Mouse (Mus musculus) heart, adult 2 months (tissue): ENCODE measurements around the gene Slc35d1. TPM values are rescaled to one million over a fixed set of nuclear protein-coding genes. Genes with fewer than 3 reads are reported as not detected.

Source experiments
- DNase-seq, 2 experiments: peaks; one replicate each; pipeline ENCODE4 v3.0.0; 2021
- H3K27ac ChIP-seq: fragments of 200-600 bp; 2 replicates; pipeline ENCODE4 v1.8.1; 2022
- H3K27me3 ChIP-seq: fragments of 200-500 bp; 2 replicates; pipeline ENCODE4 v1.6.1; 2012; ENCODE audit warnings: mild to moderate bottlenecking, low read length, inconsistent platforms, mixed read lengths; ENCODE audit not compliant: control insufficient read depth, insufficient read depth
- H3K36me3 ChIP-seq: fragments of 200-500 bp; 2 replicates; pipeline ENCODE4 v1.6.1; 2012; ENCODE audit warnings: low read length, inconsistent platforms; ENCODE audit not compliant: control insufficient read depth, insufficient read depth
- H3K4me1 ChIP-seq: fragments of 200-500 bp; 2 replicates; pipeline ENCODE4 v1.6.1; 2011; ENCODE audit warnings: low read length; ENCODE audit not compliant: control insufficient read depth, insufficient read depth
- H3K4me3 ChIP-seq: fragments of 200-600 bp; 2 replicates; pipeline ENCODE4 v1.8.1; 2022
- H3K79me2 ChIP-seq: fragments of 200-500 bp; replicated peaks from 2 replicates; pipeline ENCODE4 v1.6.1; 2012; ENCODE audit warnings: mild to moderate bottlenecking, inconsistent platforms, low read length, moderate library complexity, mixed read lengths; ENCODE audit not compliant: control insufficient read depth, insufficient read depth
- H3K9ac ChIP-seq: fragments of 200-500 bp; 2 replicates; pipeline ENCODE4 v1.6.1; 2012; ENCODE audit warnings: low read depth, mild to moderate bottlenecking, control low read depth, inconsistent platforms, low read length, mixed read lengths
- CTCF ChIP-seq: fragments of 200-600 bp; IDR thresholded peaks from 2 replicates; pipeline ENCODE4 v1.8.1; 2022; ENCODE audit warnings: antibody characterized with exemption, mild to moderate bottlenecking, moderate library complexity
- EP300 ChIP-seq: fragments of 200-500 bp; IDR thresholded peaks from 2 replicates; pipeline ENCODE4 v1.6.1; 2011; ENCODE audit warnings: low read depth, low read length, control low read depth; ENCODE audit not compliant: insufficient read depth
- POLR2A ChIP-seq: fragments of 200-500 bp; IDR thresholded peaks from 2 replicates; pipeline ENCODE4 v1.6.1; 2011; ENCODE audit warnings: mild to moderate bottlenecking, low read depth, low read length, control low read depth; ENCODE audit not compliant: insufficient read depth
- WGBS: fragments of 180-500 bp; shearing (Covaris S2); methylation state at CpG from one replicate; pipeline ENCODE4 v1.1.7; 2018; 5-methylcytosine and 5-hydroxymethylcytosine counted together
- intact Hi-C: fragments of 180-260 bp; cut with DNase I; formaldehyde crosslinking; loops from one replicate; pipeline ENCODE4 v1.15.1; 2025
- polyA plus RNA-seq: library from polyadenylated mRNA; depleted of rRNA; stranded (reverse); fragments of >200 nt; gene quantifications from 2 replicates; pipeline ENCODE4 v1.2.3, GENCODE M21; 2012
- total RNA-seq, 2 experiments: library from RNA; stranded (reverse); gene quantifications; 2 replicates each; pipeline ENCODE4 v1.2.3; 2021

Slc35d1 gene
- total and polyA plus RNA-seq, 3 experiments, result 3.9 to 8.0 (median 7.6) TPM

DNA sequence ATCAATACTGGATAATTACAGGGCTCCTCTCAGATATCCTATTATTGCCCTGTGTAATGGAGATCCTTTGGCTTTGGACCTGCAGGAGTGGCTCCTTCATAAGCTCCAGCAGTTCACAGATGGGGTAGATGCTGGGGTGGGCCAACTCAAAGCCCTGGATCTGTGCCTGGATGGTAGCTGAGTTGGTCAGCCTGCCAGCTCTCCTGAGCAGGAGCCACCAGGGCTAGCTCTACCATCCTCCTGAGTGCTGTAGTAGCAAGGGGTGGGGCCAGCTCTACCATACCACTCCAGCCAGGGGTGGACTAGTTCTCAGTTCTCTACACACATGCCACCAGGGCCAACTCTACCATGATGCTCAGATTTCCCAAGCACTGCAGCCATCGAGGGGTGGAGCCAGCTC is 14.9 kb downstream of the Slc35d1 start:
- Histone ChIP-seq H3K27me3 (no peaks in the 10 kb centered on the region), H3K79me2 (no peaks in the 10 kb centered on the region), H3K4me1 (no peaks in the 10 kb centered on the region), H3K9ac (no peak overlapping the region), H3K36me3 (peaks cover 2% of the 10 kb centered on the region), H3K27ac (no peak overlapping the region), H3K4me3 (no peak overlapping the region)
- DNase-seq, result no peak
- 71% methylated on average over 1 of the region's 1 CpGs for WGBS
- intact Hi-C loops, result no loop called here
- TF ChIP-seq CTCF, result no peak
- TF ChIP-seq EP300, result no peak
- TF ChIP-seq POLR2A, result no peak

DNA sequence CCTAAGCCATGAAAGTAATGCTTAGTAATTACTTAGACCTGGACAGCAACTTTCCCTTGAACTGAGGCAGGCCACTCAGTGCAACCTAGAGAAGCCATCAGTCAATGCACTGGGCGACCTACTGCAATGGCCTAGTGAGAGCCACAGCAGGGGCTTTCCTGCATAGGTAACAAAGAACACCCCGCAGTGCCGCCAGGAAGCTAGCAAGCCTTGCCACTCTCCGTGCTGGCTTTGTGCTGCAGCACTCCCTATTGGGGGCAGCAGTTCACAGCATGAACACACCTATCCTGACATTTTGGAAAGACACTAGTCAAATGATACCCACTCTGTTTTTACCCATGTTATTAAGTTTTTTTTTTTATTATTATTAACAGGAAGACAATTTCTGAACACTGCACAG is 15.9 kb downstream of the Slc35d1 start:
- no peaks in the 10 kb centered on the region; the same call in 1 of the 2 replicates for H3K4me1 ChIP-seq
- H3K36me3 ChIP-seq, result peaks cover 6% of the 10 kb centered on the region
- H3K27ac ChIP-seq, result no peak overlapping the region
- no peaks in the 10 kb centered on the region for H3K79me2 ChIP-seq
- no peak overlapping the region for H3K9ac ChIP-seq
- 76% methylated on average over 4 of the region's 4 CpGs for WGBS
- TF ChIP-seq CTCF (no peak), POLR2A (no peak), EP300 (no peak)
- no peak for DNase-seq
- no peaks in the 10 kb centered on the region for H3K27me3 ChIP-seq
- H3K4me3 ChIP-seq, result no peak overlapping the region
- intact Hi-C loops, result no loop called here

DNA sequence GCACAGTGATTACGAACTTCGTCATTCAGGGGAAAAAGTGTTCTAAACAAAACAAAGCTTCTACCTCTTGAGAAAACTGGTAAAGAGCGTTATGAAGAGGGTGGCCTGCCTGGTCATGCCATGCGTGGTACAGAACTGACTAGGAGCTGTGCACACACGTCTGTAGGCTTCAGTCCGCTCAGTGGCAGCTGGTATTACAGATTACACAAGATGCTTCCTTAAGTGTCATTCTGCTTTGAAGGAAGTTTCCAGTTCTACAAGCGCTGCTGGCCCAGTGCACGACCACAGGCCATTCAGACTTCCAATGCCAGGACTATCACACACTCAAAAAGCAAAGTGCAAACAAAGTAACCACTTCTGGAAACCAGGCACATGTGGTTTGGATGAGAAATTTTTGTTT is 17.6 kb downstream of the Slc35d1 start:
- Histone ChIP-seq H3K9ac (no peak overlapping the region), H3K4me3 (no peak overlapping the region), H3K79me2 (no peaks in the 10 kb centered on the region), H3K4me1 (no peaks in the 10 kb centered on the region; the same call in 1 of the 2 replicates), H3K36me3 (peaks cover 6% of the 10 kb centered on the region), H3K27me3 (no peaks in the 10 kb centered on the region), H3K27ac (no peak overlapping the region)
- intact Hi-C loops, result no loop called here
- no peak for DNase-seq
- TF ChIP-seq POLR2A (no peak), CTCF (no peak), EP300 (no peak)
- 85% methylated on average over 8 of the region's 8 CpGs for WGBS

DNA sequence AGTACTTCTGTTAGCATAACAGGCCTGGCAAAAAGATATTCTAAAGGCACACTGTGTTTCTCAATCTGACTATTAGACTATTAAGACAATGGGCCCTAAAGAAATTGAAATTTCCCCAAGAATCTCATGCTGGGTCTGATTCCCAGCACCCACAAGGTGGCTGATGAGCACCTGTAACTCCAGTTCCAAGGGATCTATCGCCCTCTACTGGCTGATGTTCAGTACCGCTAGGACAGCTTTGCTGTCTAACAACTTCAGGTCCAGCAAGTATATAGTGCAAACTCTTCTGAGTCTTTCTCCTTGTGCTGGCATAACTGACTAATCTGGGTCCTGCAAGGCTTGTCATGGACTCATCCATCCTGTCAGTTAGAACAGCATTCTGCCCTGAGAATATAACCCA is 22.5 kb downstream of the Slc35d1 start:
- peak; percentile 38 for TF ChIP-seq CTCF
- no peak for TF ChIP-seq POLR2A
- H3K27me3 ChIP-seq, result no peaks in the 10 kb centered on the region
- intact Hi-C loops, result no loop called here
- H3K79me2 ChIP-seq, result no peaks in the 10 kb centered on the region
- H3K4me1 ChIP-seq, result no peaks in the 10 kb centered on the region; the same call in 1 of the 2 replicates
- DNase-seq, result peak in 1 of 2 experiments; percentile 3
- H3K4me3 ChIP-seq, result no peak overlapping the region
- H3K9ac ChIP-seq, result no peak overlapping the region
- H3K36me3 ChIP-seq, result peaks cover 13% of the 10 kb centered on the region
- 82% methylated on average over 2 of the region's 2 CpGs for WGBS
- no peak overlapping the region; the same call in 1 of the 2 replicates for H3K27ac ChIP-seq

DNA sequence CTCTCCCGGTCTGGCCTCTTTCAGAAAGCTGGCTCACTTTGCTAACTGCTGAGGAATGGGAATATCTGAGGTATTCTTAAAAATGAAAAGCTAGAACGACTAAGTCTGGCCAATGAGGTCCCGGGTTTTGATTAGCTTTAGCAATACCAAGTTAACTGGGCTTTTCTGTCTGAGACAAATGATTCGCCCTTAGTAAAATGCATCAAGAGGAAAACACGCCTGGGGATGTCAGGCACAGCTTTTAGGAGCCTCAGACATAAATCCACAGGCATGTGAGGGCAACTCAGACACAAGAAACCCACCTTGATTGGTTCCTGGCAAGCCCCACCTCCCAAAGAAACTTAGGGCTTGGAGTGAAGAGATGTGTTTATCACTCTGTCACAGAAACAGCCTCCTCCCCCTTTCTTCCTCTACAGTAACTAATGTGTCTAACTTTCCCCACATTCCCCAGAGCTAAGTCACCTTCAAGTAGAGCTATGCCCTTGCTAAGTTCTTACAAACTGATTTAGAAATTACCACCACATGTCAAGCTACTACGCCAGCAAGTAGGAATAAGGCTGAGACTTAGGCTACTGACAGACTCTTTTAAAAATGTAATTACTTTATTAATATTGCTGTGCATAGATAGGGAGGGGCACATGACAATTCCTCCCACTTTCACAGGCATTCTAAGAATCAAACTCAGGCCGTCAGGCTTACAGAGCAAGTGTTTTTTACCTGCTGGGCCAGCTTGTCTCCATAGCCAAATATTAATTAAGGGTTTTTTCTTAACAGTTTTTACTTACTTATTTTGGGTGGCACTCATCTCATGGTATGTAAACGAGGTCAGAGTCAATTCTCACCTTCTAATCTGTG is 26.0 kb downstream of the Slc35d1 start:
- Histone ChIP-seq H3K79me2 (no peaks in the 10 kb centered on the region), H3K9ac (no peak overlapping the region), H3K4me3 (no peak overlapping the region), H3K27me3 (no peaks in the 10 kb centered on the region), H3K27ac (no peak overlapping the region), H3K36me3 (peaks cover 7% of the 10 kb centered on the region), H3K4me1 (no peaks in the 10 kb centered on the region; the same call in 1 of the 2 replicates)
- DNase-seq, result peak in 1 of 2 experiments; percentile 5
- TF ChIP-seq POLR2A (no peak), CTCF (no peak), EP300 (no peak)
- intact Hi-C loops, result no loop called here
- 84% methylated on average over 8 of the region's 8 CpGs for WGBS

DNA sequence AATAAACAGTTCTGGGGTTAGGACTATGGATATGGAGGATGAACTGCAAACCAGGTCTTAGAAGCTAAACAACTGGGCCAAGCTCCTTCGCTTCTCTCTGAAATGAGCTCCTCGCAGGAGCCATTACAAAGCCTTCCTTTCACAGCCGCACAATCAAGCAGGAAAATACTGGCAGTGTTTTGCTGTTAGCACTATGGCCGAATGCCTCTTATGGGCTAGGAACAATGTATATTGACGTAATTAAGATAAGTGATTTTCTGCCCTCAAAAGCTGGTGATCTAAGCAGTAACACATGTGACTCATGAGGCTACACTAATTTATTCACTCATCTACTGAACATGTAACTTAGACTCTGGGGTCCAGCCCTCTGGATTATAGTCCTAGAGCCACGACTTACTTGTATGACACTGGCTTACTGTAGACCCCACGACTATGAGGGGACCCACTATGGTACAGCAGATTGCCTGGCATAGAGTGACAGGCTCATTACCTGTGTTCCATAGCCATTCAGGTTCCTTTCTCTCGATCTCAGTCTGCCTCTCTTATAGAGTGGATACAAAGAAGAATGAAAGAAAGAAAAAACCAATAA is 34.6 kb downstream of the Slc35d1 start:
- no peak overlapping the region for H3K4me3 ChIP-seq
- 89% methylated on average over 8 of the region's 8 CpGs for WGBS
- H3K27ac ChIP-seq, result no peak overlapping the region
- no peaks in the 10 kb centered on the region for H3K27me3 ChIP-seq
- H3K9ac ChIP-seq, result no peak overlapping the region
- H3K4me1 ChIP-seq, result peaks cover 8% of the 10 kb centered on the region
- DNase-seq, result peak in 1 of 2 experiments; percentile 4
- H3K36me3 ChIP-seq, result no peaks in the 10 kb centered on the region
- no peak for TF ChIP-seq POLR2A
- no peak for TF ChIP-seq CTCF
- TF ChIP-seq EP300, result no peak
- intact Hi-C loops, result no loop called here
- no peaks in the 10 kb centered on the region for H3K79me2 ChIP-seq
